In the genomic region with DNA sequence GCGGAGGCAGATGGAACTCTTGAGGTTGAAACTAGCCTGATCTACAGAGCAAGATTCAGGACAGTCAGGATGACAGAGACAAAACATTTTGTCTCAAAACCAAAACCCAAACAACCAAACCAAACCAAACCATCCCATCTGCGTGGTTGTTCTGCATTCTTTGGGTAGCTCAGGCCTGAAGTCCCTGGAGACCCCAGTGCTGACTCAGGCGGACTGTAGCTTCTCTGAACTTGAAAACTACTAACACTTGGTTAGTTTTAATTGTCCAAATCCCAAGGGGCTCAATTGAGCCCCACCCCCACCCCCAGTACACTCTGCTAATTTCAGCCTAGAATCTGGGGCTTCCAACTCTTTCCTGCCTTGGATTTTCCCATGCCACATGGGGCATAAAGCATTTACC, we compare ENCODE assay signal across 24 mouse cellular contexts. TPM values are rescaled to one million over a fixed set of nuclear protein-coding genes. Genes with fewer than 3 reads are reported as not detected.
"Had no signal": no experiment of that assay in that cellular context is flagged by ENCODE, and none has a peak within 500 bp of the region (broad histone marks: within the 10 kb centered on the region; RNA-seq: fewer than 3 reads in every experiment).

No protein-coding gene starts in this region.

- DNase-seq: lung, adult 2 months; lung, postnatal 14 days; lung, postnatal 36 days; right cerebral cortex, postnatal 14 days; thymus, adult 2 months; thymus, postnatal 25 days; thymus, postnatal 4 days had no signal

- H3K27me3 ChIP-seq: lung, embryonic 15.5 days; midbrain, embryonic 13.5 days; midbrain, embryonic 15.5 days; neural tube, embryonic 12.5 days; stomach, embryonic 15.5 days had no signal

- H3K9me3 ChIP-seq: lung, embryonic 15.5 days; megakaryocyte, embryonic 14.5 days; midbrain, embryonic 13.5 days; midbrain, embryonic 15.5 days; neural tube, embryonic 12.5 days; stomach, embryonic 15.5 days had no signal

- H3K27ac ChIP-seq: lung, embryonic 15.5 days; macrophage; midbrain, embryonic 13.5 days; midbrain, embryonic 15.5 days; neural tube, embryonic 12.5 days; stomach, embryonic 15.5 days; stomach, postnatal 0 days had no signal

- ATAC-seq: lung, postnatal 0 days; midbrain, embryonic 13.5 days; midbrain, embryonic 15.5 days had no signal

- H3K4me2 ChIP-seq: lung, embryonic 15.5 days; midbrain, embryonic 11.5 days; midbrain, embryonic 13.5 days; midbrain, embryonic 15.5 days; neural tube, embryonic 12.5 days; stomach, embryonic 15.5 days had no signal

- H3K4me1 ChIP-seq: midbrain, embryonic 13.5 days; midbrain, embryonic 15.5 days; neural tube, embryonic 12.5 days; stomach, embryonic 15.5 days had no signal

- H3K9ac ChIP-seq: lung, embryonic 15.5 days; midbrain, embryonic 13.5 days; midbrain, embryonic 15.5 days; neural tube, embryonic 12.5 days; stomach, embryonic 15.5 days had no signal

- H3K4me3 ChIP-seq: lung, embryonic 15.5 days; megakaryocyte, embryonic 14.5 days; midbrain, embryonic 13.5 days; midbrain, embryonic 15.5 days; neural tube, embryonic 12.5 days; stomach, embryonic 15.5 days had no signal

- H3K36me3 ChIP-seq: lung, embryonic 15.5 days; midbrain, embryonic 13.5 days; midbrain, embryonic 15.5 days; neural tube, embryonic 12.5 days; stomach, embryonic 15.5 days had no signal

RNA-seq across cellular contexts. Expression of a gene that starts 29.2 kb away (rescaled TPM):
- total RNA-seq: megakaryocyte progenitor cell, adult 5-6 weeks; midbrain, postnatal 0 days; monocyte, adult 5-6 weeks; neutrophil, adult 5-6 weeks had no signal
- polyA plus RNA-seq: lung, adult 2 months; lung, embryonic 15.5 days; lung, postnatal 0 days; macrophage; midbrain, embryonic 11.5 days; midbrain, embryonic 13.5 days; midbrain, embryonic 15.5 days; midbrain, postnatal 0 days; neural tube, embryonic 12.5 days; neural tube, embryonic 14.5 days; spleen, adult 2 months; stomach, embryonic 15.5 days; stomach, postnatal 0 days; thymus, adult 2 months; urinary bladder, adult 2 months had no signal

RNA-seq across cellular contexts. Expression of a gene that starts 39.4 kb away (rescaled TPM):
- total RNA-seq: megakaryocyte progenitor cell, adult 5-6 weeks; midbrain, postnatal 0 days; monocyte, adult 5-6 weeks; neutrophil, adult 5-6 weeks had no signal
- polyA plus RNA-seq: lung, adult 2 months; macrophage; midbrain, embryonic 11.5 days; midbrain, embryonic 13.5 days; midbrain, embryonic 15.5 days; midbrain, postnatal 0 days; neural tube, embryonic 12.5 days; neural tube, embryonic 14.5 days; spleen, adult 2 months; stomach, embryonic 15.5 days; stomach, postnatal 0 days; thymus, adult 2 months; urinary bladder, adult 2 months had no signal
